Mouse (Mus musculus): ENCODE data around the gene Ttll3.

Ttll3 gene

GRCm38 (mm10) chr6:113377496-113378385, 11.3 kb upstream of the Ttll3 start, which contains the start of the genes Tada3 and Arpc4:
Gene Tada3, minus strand, starts transcription at chr6:113377883.
Gene Arpc4, plus strand, starts transcription at chr6:113378115.
- in situ Hi-C loops (cut with MboI; ENCODE audit: unreplicated experiment in 2 of 2): loop anchor here (5.0 kb wide), 1 partner anchor 50 kb away; the partner anchor contains the start of gene Ogg1 (in 2 of the 2)

DNA sequence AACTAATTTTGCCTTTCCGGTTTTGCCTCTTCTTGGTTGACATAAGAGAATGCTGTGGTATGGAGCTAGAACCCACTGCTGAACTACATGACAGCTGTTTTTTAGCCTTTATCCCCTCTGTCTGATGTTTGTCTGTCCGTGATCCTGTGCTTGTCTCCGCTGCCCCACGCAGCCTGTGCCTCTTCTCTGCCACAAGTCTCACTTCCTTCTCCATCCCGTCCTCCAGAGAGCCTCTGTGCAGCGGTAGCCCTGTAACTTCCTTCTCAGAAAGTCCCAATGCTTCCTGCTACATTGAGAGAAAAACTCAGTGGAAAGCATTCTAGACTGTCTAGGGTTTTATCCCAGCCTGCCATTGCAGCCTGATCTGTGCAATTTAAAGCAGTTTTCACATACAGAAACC, 9.8 kb upstream of the Ttll3 start:
- in situ Hi-C loops (cut with MboI; ENCODE audit: unreplicated experiment in 2 of 2): loop anchor here (5.0 kb wide), 1 partner anchor 52 kb away; the partner anchor contains the start of gene Ogg1 (in 2 of the 2)

GRCm38 (mm10) chr6:113380480-113380879, 8.6 kb upstream of the Ttll3 start:
- in situ Hi-C loops (cut with MboI; ENCODE audit: unreplicated experiment in 2 of 2): loop anchor here in 1 of 2 experiments (10.0 kb wide), 1 partner anchor 336 kb away; the partner anchor contains the start of gene Thumpd3

DNA sequence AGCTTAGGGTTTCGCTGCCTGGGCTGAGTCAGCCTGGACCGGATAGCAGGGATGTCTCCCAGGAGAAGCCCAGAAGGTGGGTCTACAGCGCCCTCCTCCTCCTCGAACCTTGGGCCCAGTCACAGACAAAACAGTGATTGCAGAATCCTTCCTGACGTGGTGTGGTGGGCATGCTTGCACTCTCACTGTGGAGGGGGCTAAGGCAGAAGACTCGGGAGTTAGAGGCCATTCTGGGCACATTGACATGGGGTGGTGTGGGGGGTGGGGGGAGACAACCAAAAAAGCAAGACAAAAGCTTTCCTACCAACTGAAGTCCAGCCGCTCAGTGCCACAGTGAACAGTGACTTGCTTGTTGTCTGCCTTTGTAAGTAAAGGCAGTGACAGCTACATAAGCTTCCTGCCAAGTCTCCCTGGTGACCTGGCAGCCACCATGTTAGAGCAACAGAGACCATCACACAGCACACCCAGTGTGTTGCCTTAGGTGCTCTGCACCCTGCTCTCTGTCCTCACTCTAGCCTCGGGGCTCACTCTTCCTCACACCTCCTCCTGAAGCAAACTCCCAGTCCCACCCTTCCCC, 4.6 kb upstream of the Ttll3 start:
- in situ Hi-C loops (cut with MboI; ENCODE audit: unreplicated experiment in 2 of 2): loop anchor here in 1 of 2 experiments (10.0 kb wide), 1 partner anchor 340 kb away; the partner anchor contains the start of gene Thumpd3

DNA sequence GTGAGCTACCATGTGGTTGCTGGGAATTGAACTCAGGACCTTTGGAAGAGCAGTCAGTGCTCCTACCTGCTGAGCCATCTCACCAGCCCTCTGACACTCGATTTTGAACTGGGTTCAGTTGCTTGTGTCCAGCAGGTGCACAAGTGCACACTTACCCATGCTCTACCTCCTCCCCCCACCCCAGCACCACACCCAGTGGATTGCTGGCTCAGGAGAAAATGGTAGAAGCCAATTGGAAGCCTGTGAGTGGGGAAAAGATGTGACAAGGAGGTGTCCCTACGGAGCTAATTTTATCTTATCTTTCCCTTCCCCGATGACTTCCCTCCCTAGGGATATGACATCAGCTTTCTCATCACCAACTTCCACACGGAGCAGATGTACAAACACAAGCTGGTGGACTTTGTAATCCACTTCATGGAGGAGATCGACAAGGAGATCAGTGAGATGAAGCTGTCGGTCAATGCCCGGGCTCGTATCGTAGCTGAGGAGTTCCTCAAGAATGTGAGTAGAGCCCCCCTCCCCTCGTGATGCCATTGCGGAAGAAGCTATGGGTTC, 3.8 kb upstream of the Ttll3 start:
- in situ Hi-C loops (cut with MboI; ENCODE audit: unreplicated experiment in 2 of 2): loop anchor here in 1 of 2 experiments (10.0 kb wide), 1 partner anchor 340 kb away; the partner anchor contains the start of gene Thumpd3

- in situ Hi-C loops (cut with MboI; ENCODE audit: unreplicated experiment in 2 of 2): loop anchor here in 1 of 2 experiments (10.0 kb wide), 1 partner anchor 341 kb away; the partner anchor contains the start of gene Thumpd3
Observed at GRCm38 (mm10) chr6:113386025-113386424, 3.0 kb upstream of the Ttll3 start.

GRCm38 (mm10) chr6:113390715-113391114, 1.7 kb downstream of the Ttll3 start:
- in situ Hi-C loops (cut with MboI; ENCODE audit: unreplicated experiment in 2 of 2): no loop called here

GRCm38 (mm10) chr6:113392015-113392386, 2.9 kb downstream of the Ttll3 start:
- in situ Hi-C loops (cut with MboI; ENCODE audit: unreplicated experiment in 2 of 2): no loop called here

GRCm38 (mm10) chr6:113392387-113393071, 3.5 kb downstream of the Ttll3 start:
- in situ Hi-C loops (cut with MboI; ENCODE audit: unreplicated experiment in 2 of 2): no loop called here

DNA sequence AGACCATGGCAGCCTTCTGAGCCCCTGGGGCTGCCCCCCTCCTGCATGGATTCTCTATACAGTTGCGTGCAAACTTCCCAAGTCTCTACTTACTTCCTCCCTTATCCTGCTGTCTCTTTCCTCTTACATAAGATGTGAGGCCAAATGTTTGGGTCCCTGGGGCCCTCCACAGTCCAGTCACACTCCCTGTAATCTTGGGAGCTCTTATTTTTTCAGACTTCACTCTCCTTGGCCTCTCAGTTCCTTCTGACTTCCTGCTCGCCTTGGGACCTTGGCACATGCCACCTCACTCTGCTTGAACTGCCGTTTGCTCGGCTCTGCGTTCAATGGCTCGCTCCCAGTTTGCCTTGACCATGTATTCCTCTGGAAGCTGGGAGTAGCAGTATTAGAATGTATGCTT, 4.9 kb downstream of the Ttll3 start:
- in situ Hi-C loops (cut with MboI; ENCODE audit: unreplicated experiment in 2 of 2): no loop called here

GRCm38 (mm10) chr6:113394811-113395210, 5.8 kb downstream of the Ttll3 start:
- in situ Hi-C loops (cut with MboI; ENCODE audit: unreplicated experiment in 2 of 2): no loop called here

- in situ Hi-C loops (cut with MboI; ENCODE audit: unreplicated experiment in 2 of 2): no loop called here
Observed at GRCm38 (mm10) chr6:113395501-113395900, 6.4 kb downstream of the Ttll3 start.

DNA sequence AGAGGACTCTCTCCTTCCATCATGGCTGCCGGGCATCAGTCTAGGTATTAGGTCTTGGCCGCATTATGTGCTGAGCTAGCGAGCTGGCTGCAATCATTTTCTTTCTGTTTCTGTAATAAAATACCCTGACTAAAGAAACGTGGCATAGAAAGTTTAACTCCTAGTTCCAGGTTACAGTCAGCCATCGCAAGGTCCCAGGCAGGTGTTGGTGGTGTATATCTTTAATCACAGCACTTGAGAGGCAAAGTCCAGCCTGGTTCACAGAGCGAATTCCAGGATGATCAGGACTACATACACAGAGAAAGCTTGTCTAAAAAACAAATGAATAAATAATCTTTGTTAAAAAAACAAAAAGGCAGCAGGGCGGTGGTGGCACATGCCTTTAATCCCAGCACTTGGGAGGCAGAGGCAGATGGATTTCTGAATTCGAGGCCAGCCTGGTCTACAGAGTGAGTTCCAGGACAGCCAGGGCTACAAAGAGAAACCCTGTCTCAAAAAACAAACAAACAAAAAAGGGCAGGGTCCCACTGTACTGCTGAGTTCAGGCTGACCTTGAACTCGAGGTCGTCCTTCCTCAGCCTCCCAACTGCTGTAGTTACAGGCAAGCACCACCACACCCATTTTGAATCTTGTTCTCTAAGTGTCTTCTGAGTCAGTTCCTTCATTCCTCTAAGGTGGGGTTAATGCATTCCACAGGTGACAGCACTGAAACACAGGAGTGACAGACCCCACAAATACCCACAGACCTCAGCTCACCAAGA, 7.4 kb downstream of the Ttll3 start:
- in situ Hi-C loops (cut with MboI; ENCODE audit: unreplicated experiment in 2 of 2): no loop called here

GRCm38 (mm10) chr6:113402094-113402493, 13.0 kb downstream of the Ttll3 start:
- in situ Hi-C loops (cut with MboI; ENCODE audit: unreplicated experiment in 2 of 2): no loop called here

DNA sequence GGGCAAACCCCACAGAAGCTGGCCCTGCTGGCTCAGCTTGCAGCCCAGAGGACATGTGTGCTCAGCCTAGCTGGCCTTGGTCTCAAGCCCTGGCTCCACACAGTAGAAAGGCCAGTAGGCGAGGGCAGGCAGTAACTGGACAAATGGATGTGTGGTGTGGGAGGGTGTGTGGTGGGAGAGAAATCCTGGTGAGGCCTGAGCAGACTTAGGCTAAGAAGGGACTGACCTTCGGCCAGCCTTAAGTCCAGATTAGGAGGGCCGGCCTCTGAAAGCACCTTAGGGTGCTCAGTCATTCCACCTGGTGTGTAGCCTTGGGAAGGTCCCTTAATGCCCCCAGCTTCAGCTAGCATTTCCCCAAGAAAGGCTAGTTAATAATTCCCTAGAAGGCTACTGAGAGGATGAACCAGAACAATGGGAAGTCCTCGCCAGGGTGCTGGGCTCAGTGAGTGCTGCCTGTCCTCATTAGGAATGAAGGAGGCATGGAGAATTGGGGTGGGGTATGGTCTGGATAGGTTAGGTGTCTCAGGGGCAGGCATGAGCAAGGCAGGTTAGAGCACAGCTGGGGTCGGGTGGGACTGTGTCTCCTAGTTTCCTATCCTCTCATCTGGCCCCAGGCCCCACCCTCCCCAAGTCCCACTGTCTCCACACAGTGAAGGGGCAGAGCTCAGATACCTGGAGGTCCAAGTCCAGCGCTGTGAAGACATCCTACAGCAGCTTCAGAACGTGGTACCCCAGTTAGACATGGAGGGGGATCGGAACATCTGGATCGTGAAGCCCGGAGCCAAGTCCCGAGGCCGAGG, 15.8 kb downstream of the Ttll3 start:
- in situ Hi-C loops (cut with MboI; ENCODE audit: unreplicated experiment in 2 of 2): no loop called here

- in situ Hi-C loops (cut with MboI; ENCODE audit: unreplicated experiment in 2 of 2): no loop called here
Observed at GRCm38 (mm10) chr6:113405483-113405882, 16.4 kb downstream of the Ttll3 start.

DNA sequence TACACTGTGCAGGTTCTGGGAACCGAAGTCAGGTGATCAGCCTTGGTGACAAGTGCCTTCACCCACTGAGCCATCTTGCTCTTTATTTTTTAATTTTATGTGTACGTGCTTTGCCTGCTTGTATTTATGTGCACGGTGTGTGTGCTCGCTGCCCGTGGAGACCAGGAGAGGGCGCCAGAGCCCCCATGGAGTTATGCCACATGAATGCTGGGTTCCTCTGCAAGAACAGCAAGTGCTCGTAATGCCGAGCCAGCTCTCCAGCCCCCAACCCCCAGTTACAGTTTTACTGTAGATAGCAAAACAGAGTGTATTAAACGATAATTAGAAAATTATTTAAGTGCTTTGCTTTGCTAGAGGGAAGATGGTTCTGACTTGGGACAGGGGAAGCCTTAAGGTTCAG, 17.6 kb downstream of the Ttll3 start:
- in situ Hi-C loops (cut with MboI; ENCODE audit: unreplicated experiment in 2 of 2): no loop called here

- in situ Hi-C loops (cut with MboI; ENCODE audit: unreplicated experiment in 2 of 2): no loop called here
Observed at GRCm38 (mm10) chr6:113410001-113410400, 20.9 kb downstream of the Ttll3 start.

DNA sequence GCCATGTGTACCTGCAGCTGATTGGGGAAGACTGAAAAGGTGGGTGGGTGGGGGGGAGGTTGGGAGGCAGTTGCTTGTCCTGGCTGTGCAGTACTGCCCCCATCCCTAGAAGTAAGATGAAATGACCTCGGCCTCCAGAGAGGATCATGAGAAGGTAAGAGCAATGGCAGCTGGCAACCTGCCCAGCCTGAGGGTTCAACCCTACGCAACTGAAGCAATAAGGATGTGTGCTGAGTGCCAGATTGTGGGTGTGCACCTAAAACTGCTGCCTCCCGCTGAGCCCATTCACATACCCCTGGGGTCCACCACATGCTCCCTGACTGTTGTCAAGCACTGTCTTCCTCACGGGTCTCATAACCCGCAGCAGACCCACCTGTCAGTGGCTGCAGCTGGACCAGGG, 27.4 kb downstream of the Ttll3 start:
- in situ Hi-C loops (cut with MboI; ENCODE audit: unreplicated experiment in 2 of 2): no loop called here
